Mouse (Mus musculus): Measurements from ENCODE around the gene Ccndbp1.
"Not testable (repeated sequence)": the region's sequence is repeated elsewhere in the genome, so short reads cannot be mapped to it uniquely, and the experiment has no call there.

The Ccndbp1 gene

DNA sequence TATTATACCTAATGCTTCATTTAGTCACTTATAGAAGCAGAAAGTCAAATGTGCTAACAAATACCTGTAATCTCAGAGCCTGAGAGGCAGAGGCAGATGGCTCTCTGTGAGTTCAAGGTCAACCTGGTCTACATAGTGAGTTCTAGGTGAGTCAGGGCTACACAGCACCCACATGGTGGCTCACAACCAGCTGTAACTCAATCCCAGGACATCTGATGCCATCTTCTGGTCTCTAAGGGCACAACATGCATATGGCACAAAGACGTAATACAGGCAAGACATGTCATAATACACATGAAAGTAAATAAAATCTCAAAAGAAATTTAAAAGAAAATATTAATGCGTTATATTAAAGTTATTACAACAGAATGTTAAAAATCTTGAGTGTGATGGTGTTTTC lies 4.6 kb upstream of the Ccndbp1 start:
- peak; percentile 47 for DNase-seq (ENCODE audit: low read depth, low spot score)

DNA sequence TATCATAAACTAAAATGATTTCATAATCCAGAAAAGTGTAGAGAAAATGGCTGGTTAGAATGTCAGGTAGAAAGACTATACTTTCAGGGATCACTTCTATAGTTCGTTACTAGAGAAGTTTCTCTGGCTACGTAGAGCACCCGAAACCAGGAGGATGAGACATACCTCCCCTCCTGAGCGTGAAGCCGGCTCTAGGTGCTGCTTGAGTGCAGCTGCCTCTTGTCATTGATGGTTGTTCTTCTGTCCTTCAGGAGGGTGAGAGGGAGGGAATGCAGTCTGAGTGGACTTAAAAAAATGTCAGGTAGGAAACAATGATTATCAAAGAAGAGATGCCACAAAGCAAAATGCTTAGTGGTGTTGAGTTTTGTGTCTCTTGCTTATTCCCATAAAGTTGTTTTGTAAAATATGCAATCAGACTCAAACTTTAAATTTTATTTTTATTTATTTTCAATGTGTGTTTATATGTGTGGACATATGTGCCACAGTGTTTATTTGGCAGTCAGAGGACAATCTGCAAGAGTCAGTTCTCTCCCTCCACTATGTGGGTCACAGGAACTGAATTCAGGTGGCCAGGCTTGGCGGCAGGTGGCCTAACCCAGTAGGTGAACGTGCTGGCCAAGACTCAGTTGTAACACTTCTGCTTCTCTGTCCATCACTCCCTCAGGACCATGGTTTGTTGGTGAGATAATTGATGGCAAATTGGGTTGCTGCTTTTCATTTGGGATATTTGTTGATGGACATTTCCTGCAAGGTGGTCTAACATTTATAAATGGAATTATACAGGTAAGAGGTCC lies 4.0 kb upstream of the Ccndbp1 start:
- DNase-seq (ENCODE audit: low read depth, low spot score) = peak; percentile 96

DNA sequence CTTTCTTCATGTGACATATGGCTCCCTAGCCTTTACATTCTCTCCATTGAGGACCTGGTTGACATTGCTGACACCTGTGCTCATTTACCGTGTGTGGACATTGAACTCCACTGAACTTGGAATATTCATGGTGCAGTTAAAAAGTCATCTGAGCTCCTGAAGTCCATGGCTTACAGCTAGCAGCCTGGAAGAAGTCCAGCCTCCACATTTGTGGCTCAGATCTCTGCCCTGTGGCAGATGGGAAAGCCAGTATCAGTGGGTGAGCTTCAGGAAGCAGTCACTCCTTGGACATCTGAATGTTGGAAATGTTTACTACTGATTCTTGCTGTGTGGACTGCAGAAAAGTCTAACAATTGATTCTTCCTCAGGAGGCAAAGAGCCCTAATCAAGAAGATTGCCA lies 1.2 kb upstream of the Ccndbp1 start:
- DNase-seq (ENCODE audit: low read depth, low spot score) = peak; percentile 97

DNA sequence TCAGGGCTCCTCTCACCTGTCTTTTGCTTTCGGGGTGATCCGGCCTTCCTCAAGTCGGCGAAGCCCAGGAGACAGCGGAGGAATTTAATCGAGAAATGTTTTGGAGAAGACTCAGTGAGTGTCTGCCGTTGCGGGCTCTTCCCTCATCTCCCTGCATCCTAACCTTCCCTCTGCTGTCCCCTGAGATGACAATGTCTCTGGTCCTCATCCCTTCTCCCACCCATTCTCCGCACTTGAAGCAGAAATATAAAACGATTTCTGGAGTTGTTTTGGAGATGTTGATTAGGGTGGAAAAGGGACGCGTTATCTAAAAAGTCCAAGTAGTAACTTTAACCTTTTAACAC lies 433 bp downstream of the Ccndbp1 start:
- DNase-seq (ENCODE audit: low read depth, low spot score) = no peak

DNA sequence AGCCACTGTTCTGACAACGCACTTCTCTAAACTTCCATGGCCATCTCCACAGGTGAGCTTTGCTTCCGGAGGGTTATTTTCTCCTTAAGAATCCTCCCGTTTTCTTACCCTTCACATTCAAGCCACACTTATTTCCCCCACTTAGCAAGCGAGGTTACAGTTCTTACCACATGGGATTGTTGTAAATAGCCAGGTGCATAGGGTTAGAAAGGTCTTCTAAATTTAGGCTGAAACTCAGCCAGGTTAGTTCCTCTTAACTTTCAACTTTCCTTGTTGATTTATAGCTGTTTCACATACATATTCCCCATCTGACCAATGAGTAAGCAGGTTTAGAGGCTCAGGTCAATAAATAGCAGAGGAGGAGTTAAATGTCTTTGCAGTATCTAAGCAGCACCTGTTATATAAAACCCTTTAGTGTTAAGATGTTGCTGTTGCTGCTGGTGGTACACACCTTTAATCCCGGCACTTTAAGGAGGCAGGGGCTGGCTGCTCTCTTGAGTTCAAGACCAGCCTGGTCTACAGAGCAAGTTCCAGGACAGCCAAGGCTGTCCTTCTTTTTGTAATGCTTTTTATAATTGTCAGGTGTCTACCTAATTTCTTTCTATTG lies 971 bp downstream of the Ccndbp1 start:
- DNase-seq (ENCODE audit: low read depth, low spot score) = peak; percentile 16

DNA sequence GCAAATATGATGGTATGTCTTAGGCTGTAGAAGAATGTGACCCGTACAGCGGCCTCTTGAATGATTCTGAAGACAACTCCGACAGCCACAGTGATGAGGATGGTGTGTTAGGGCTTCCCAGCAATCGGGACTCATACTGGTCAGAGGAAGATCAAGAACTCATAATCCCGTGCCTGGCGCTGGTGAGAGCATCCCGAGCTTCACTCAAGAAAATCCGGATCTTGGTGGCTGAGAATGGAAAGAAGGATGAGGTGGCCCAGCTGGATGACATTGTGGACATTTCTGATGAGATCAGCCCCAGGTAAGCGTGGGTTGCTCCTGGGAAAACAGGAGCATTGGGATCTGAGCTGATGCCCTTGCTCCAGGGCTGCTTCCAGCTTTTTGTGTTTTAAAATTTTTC lies 4.5 kb downstream of the Ccndbp1 start:
- no peak for DNase-seq (ENCODE audit: low read depth, low spot score)

DNA sequence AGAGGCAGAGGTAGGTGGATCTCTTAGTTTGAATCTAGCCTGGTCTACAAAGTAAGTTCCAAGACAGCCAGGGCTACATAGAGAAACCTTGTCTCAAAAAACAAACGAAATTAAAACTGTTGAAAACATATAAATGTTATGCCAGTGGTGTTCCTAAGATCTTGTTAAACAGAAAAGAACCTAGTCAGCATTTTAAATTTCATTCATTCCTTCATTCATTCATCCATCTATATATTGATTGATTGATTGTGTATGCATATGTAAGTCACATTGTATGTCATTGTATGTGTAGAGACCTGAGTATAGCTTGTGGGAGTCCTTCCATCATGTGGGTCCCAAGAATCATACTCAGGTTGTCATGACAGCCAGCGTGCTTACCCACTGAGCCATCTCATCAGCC lies 7.3 kb downstream of the Ccndbp1 start:
- DNase-seq (ENCODE audit: low read depth, low spot score) = no peak

DNA sequence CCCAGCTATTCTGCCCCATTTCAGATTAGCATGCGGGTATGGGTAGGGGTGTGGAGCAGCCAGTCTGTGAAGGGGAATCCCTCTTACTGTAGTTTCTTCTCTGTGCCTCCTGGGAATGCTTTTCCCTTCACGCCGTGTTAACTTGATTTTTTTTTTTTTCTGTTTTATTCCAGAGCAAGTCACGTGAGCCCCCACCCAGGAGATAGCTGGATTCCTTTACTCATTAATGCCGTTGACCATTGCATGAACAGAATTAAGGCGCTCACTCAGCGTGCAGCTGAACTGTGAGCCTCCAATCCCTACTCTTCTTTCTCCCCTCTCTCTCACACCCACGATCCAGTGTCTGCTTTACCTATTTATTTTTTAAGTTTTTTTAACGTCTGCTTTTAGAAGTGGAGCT lies 8.0 kb downstream of the Ccndbp1 start:
- DNase-seq (ENCODE audit: low read depth, low spot score) = no peak

DNA sequence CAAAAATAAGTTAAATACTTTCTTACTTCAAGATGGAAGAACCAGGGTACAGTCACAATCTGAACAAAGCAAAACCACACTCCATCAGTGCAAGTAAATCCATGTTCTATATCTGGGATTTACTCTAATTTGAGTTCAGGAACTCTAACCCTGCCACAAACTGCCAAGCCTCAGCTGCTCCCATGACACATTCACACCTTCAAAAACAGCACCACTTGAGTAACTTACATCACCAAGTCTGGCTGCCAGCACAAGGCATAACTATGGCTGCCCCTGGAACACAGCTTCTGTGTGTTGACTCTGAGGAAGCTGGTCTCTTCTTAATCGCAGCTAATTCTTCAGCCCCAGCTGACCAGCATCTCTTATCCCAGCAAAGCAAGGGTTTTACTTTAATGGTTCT lies 8.9 kb downstream of the Ccndbp1 start:
- no peak for DNase-seq (ENCODE audit: low read depth, low spot score)

DNA sequence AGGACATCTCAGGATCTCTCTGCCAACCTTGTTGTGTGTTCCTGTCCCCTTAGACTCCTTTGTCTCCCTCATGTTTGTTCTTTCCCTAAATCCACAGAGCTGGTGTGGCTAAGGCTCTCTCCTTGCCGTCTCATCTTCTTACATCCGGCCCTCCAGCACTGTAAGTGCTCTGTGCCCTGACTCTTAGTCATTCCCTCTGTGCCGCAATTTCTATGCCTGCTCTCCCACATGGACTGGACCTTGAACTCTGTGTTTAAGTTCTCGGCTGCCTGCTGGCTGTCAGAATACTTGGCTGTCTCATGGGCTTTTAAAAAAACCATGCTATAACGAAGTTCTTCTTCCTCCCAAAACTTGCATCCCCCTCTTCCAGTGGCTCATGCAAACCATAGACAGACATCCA lies 14.7 kb downstream of the Ccndbp1 start:
- no peak for DNase-seq (ENCODE audit: low read depth, low spot score)

DNA sequence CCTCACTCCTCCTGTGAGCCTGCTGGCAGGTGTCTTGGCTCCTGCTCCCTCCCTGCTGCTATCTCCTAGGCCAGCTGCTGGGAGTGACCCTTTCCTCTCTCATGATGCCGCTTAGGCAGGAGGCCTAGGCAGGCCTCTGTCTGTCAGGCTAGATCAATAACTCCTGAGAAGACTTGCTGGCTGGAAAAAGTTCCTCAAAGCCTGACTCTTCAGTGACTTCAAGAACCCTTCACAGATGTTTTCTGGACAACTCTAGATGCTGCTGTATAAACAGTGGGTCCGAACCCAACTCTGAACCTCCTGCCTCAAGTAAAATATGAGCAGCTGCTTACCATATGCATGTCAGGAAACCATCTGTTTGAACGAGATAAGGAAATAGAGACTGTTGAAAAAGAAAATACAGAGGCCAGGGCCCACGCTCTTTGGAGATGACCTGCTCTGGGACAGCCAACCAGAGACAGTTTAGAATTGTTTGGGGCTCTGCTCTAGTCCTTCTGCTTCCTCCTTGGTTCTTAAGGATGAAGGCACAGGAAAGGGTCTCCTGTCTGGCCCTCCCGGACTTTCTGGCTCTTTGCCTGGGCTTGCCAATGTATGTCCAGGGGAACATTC lies 28.6 kb downstream of the Ccndbp1 start, which contains the start of gene Epb42:
Gene Epb42, minus strand, starts transcription at position 340 of the 609 bp plus-strand sequence.
- DNase-seq (ENCODE audit: low read depth, low spot score) = no peak

DNA sequence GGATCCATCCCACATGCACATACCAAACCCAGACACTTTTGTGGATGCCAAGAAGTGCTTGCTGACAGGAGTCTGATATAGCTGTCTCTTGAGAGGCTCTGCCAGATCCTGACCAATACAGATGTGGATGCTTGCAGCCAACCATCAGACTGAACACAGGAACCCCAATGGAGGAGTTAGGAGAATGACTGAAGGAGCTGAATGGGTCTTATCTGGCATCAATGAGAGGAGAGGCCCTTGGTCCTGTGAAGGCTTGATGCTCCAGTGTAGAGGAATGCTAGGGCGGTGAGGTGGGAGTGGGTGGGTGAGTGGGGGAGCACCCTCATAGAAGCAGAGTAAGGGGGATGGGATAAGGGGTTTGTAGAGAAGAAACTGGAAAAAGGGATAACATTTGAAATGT lies 30.6 kb downstream of the Ccndbp1 start:
- not testable (repeated sequence) for DNase-seq (ENCODE audit: low read depth, low spot score)

DNA sequence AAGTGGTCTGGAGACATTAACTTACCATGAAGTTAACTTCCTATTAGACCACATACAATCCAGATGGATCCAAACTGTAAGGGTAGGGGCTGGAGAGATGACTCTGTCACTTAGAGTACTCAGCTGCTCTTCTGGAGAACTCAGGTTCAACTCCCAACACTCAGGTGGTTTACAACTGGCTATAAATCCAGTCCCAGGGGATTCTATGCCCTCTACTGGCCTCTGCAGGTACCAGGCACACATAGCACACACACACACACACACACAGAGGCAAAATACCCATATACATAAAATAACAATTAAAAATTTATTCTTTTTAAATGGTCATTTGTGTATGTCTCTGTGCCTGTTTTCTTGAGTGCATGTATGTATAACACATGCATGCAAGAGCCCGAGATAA lies 31.2 kb downstream of the Ccndbp1 start:
- DNase-seq (ENCODE audit: low read depth, low spot score) = no peak

DNA sequence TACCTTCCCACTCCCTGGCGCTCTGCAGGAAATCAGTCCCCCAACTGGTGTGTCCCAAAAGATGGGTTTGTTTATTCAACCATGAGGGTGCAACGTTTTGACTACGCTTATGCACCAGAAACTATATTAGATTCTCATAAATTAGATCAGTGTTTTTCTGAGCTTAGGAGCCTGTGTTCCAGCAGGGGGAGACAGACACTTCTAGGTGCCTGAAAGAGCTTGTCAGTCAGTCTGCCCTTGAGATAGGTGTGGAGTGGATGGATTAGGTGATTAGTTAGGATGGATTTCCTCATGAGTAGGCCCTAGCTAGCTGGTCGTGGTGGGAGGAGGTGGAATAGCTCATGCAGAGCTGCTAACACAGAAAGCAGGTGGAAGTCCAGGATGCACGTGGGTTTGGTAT lies 32.9 kb downstream of the Ccndbp1 start:
- DNase-seq (ENCODE audit: low read depth, low spot score) = peak; percentile 81

DNA sequence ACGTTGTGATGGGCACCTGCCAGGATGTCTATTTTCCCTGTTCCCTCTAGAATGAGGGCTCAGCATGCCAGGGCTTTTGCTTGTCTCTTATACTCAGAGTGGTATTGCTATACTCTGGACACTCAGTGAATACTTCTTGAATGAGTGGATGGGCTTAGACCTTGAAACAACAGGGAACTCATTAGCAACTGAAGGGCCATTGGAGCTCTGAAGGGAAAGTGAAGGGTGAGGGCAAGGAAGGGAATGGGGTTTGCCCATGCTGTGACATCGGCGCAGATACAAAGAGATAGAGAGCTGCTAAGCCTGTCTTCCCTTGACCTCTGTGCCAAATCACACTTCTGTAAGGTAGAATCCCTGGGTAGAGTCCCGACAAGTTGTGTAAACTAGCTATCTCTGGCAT lies 37.5 kb downstream of the Ccndbp1 start:
- no peak for DNase-seq (ENCODE audit: low read depth, low spot score)

DNA sequence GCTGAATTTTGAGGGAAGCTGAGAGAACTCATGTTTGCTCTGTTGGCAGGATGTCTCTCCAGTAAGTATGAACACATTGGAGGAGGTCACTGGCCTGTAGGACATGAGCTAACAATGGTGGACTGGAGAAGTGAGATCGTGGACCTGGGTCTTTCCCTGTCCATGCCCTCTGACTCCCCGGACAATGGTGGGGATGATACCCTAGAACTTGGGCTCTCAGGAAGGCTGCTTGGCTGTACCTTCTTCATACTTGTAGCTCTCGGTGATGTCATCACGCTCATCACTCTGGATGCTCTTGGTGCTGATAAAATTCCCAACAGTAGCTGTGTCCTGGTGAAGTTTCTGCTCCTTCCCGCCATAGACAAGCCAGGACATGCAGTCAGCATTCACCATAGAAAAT lies 44.0 kb downstream of the Ccndbp1 start:
- DNase-seq (ENCODE audit: low read depth, low spot score) = no peak

DNA sequence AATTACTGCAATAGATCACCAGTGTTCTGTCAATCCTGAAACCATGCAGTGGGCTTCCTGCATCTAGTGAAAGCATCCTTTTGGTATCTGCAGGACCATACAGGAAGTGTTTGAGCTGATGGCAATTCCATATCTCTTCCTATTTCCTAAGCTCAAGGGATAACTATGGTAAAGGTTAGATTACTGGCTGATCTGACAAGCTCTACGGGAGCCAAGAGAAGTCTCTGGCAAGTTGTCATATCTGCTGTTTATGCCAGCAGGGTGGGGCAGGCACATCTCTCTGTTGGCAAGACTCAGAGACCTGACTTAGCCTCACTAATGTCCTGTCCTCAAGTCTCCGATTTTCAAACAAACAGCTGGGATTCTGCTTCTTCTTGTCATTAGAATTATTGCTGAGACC lies 45.9 kb downstream of the Ccndbp1 start:
- DNase-seq (ENCODE audit: low read depth, low spot score) = peak; percentile 54

DNA sequence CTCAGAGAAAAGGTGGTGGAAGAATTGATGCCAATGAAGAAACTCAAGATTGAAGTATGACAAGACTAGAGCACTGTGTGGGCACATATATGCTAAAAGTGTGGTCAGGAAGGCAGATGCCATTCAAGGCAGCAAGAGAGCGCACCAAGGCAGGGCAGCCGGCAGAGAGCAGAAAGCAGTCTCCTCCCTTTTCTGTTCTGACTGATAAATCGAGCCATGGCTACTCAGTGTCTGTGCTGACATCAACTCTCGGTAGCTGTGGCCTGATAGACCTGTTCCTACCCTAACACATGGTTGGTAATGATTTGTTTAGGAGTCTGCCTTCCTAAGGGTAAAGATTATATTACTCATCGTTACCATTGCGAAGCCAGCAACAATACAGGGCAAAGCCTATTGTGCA lies 47.7 kb downstream of the Ccndbp1 start:
- DNase-seq (ENCODE audit: low read depth, low spot score) = no peak

DNA sequence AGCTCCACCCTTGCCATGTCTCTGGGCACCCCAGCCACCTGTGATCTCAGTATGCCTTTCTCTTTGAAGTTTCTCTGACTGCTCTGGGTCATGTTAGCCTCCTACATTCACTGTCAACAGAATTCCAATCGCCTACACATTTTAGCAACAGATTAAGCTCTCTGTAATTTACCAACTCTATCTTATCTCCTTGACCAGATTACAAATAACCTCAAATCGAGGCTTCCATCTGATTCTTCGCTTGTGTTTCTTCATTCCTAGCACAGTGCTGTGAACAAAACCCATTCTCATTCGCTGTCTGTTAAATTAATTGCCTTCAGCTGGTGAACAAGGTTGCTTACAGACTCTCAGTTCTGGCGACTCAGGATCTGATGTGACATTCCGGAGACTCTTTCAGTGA lies 49.8 kb downstream of the Ccndbp1 start:
- no peak for DNase-seq (ENCODE audit: low read depth, low spot score)

DNA sequence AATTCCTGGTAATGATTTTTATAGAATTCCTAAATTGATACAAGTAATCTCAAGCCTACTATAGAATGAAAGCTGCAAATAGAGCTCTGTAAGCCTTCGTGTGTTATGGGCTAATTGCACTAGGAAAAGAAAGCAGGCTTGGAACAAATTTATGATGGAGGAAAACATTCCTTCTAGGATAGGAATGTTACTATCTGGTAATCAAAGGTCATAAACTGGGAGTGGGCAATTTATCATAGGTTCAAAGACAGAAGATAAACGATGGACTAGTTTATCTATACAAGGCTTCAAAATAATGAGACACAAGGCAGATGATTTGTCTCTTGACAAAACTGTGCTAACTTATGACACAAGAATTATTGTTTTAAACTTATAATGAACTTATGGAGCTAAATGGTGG lies 53.1 kb downstream of the Ccndbp1 start:
- DNase-seq (ENCODE audit: low read depth, low spot score) = no peak
